Mouse (Mus musculus) kidney, postnatal 0 days (tissue): ENCODE data around the gene Atl2. TPM values are rescaled to one million over a fixed set of nuclear protein-coding genes. Genes with fewer than 3 reads are reported as not detected.

ENCODE experiments used
- ATAC-seq: fragments of 200-750 bp; cut with Nextera tagmentation; replicated peaks from 2 replicates; pipeline ENCODE4 v1.8.0; 2017; ENCODE audit warnings: low read depth, moderate number of reproducible peaks, moderate TSS enrichment, moderate library complexity; ENCODE audit not compliant: low FRiP score
- DNase-seq: peaks from one replicate; pipeline ENCODE4 v3.0.0-alpha.2; 2016; ENCODE audit warnings: low spot score
- H3K27ac ChIP-seq: fragments of 300-500 bp; sonication (generic); 2 replicates; pipeline ENCODE4 v1.5.1; 2014; ENCODE audit warnings: mild to moderate bottlenecking
- H3K27me3 ChIP-seq: fragments of 300-500 bp; sonication (generic); 2 replicates; pipeline ENCODE4 v1.6.1; 2014; ENCODE audit warnings: low read length, mixed read lengths; ENCODE audit not compliant: insufficient read depth
- H3K36me3 ChIP-seq: fragments of 300-500 bp; sonication (generic); 2 replicates; pipeline ENCODE4 v1.6.1; 2014; ENCODE audit warnings: low read length, mixed read lengths; ENCODE audit not compliant: insufficient read depth
- H3K4me1 ChIP-seq: fragments of 300-500 bp; sonication (generic); replicated peaks from 2 replicates; pipeline ENCODE4 v1.6.1; 2014; ENCODE audit warnings: antibody characterized with exemption, low read length, mixed read lengths; ENCODE audit not compliant: insufficient read depth
- H3K4me2 ChIP-seq: fragments of 300-500 bp; sonication (generic); 2 replicates; pipeline ENCODE4 v1.6.1; 2014; ENCODE audit warnings: mild to moderate bottlenecking, low read length, moderate library complexity, mixed read lengths
- H3K4me3 ChIP-seq: fragments of 300-500 bp; sonication (generic); replicated peaks from 2 replicates; pipeline ENCODE4 v1.5.1; 2014; ENCODE audit warnings: low read depth, low read length
- H3K9ac ChIP-seq: fragments of 300-500 bp; sonication (generic); 2 replicates; pipeline ENCODE4 v1.6.1; 2014; ENCODE audit warnings: low read depth, low read length
- H3K9me3 ChIP-seq: fragments of 300-500 bp; sonication (generic); replicated peaks from 2 replicates; pipeline ENCODE4 v1.6.1; 2016; ENCODE audit warnings: low read length, inconsistent platforms, mixed read lengths
- CTCF ChIP-seq: IDR thresholded peaks from 2 replicates; pipeline ENCODE4 v1.5.1; 2016; ENCODE audit warnings: antibody characterized with exemption, low read depth, mild to moderate bottlenecking, moderate library complexity
- WGBS: fragments of 180-500 bp; shearing (Covaris S2); extraction: QIAGEN DNeasy Blood & Tissue Kit; methylation state at CpG from one replicate; pipeline ENCODE4 v1.1.7; 2014; 5-methylcytosine and 5-hydroxymethylcytosine counted together
- polyA plus RNA-seq: library from polyadenylated mRNA; unstranded; fragments of >200 nt; fragmentation: Nextera tagmentation; extraction: Ambion mirVana; gene quantifications from 2 replicates; pipeline ENCODE4 v1.2.1, GENCODE M21; 2015

The Atl2 gene
- polyA plus RNA-seq, 1 experiment from 2014 or later = 28.2 TPM

- H3K9me3 ChIP-seq = no peaks in the 10 kb centered on the region
- ATAC-seq (no peak), DNase-seq (no peak)
- H3K4me1 ChIP-seq = no peaks in the 10 kb centered on the region
- H3K27ac ChIP-seq = no peak overlapping the region
- no peak overlapping the region for H3K4me3 ChIP-seq
- no peak overlapping the region for H3K9ac ChIP-seq
- no peak for TF ChIP-seq CTCF
- WGBS = 88% methylated on average over 8 of the region's 8 CpGs
- H3K36me3 ChIP-seq = peaks cover 47% of the 10 kb centered on the region
- no peaks in the 10 kb centered on the region for H3K27me3 ChIP-seq
- H3K4me2 ChIP-seq = no peak overlapping the region
Measured at GRCm38 (mm10) chr17:79855533-79855932, 40.4 kb downstream of the Atl2 start.

GRCm38 (mm10) chr17:79848385-79848784 is 47.5 kb downstream of the Atl2 start:
- H3K9me3 ChIP-seq = no peaks in the 10 kb centered on the region
- WGBS = 72% methylated on average over 5 of the region's 5 CpGs

GRCm38 (mm10) chr17:79846182-79846581 is 49.7 kb downstream of the Atl2 start:
- no peak for TF ChIP-seq CTCF
- DNase-seq (no peak), ATAC-seq (no peak)
- no peaks in the 10 kb centered on the region for H3K9me3 ChIP-seq
- no peak overlapping the region for H3K27ac ChIP-seq
- H3K36me3 ChIP-seq = peaks cover 4% of the 10 kb centered on the region; the same call in 1 of the 2 replicates
- H3K4me2 ChIP-seq = no peak overlapping the region
- H3K4me3 ChIP-seq = no peak overlapping the region
- WGBS = 96% methylated on average over 2 of the region's 2 CpGs
- H3K27me3 ChIP-seq = no peaks in the 10 kb centered on the region
- H3K9ac ChIP-seq = no peak overlapping the region
- no peaks in the 10 kb centered on the region for H3K4me1 ChIP-seq

More at GRCm38 (mm10) chr17:79848385-79848784, 47.5 kb downstream of the Atl2 start:
- ATAC-seq = no peak
- Histone ChIP-seq H3K27me3 (no peaks in the 10 kb centered on the region), H3K27ac (no peak overlapping the region), H3K4me3 (no peak overlapping the region), H3K9ac (no peak overlapping the region), H3K4me2 (no peak overlapping the region), H3K4me1 (no peaks in the 10 kb centered on the region), H3K36me3 (peaks cover 14% of the 10 kb centered on the region)
- TF ChIP-seq CTCF = no peak
- peak; percentile 73 for DNase-seq

- DNase-seq (no peak), ATAC-seq (no peak)
- no peak for TF ChIP-seq CTCF
- no peak overlapping the region for H3K9ac ChIP-seq
- no peaks in the 10 kb centered on the region for H3K4me1 ChIP-seq
- peaks cover 4% of the 10 kb centered on the region; the same call in 1 of the 2 replicates for H3K36me3 ChIP-seq
- no peak overlapping the region for H3K4me3 ChIP-seq
- WGBS = 68% methylated on average over 2 of the region's 2 CpGs
- no peak overlapping the region for H3K27ac ChIP-seq
- no peaks in the 10 kb centered on the region for H3K9me3 ChIP-seq
- no peaks in the 10 kb centered on the region for H3K27me3 ChIP-seq
- H3K4me2 ChIP-seq = no peak overlapping the region
Measured at GRCm38 (mm10) chr17:79845695-79846094, 50.2 kb downstream of the Atl2 start.

- H3K27me3 ChIP-seq = no peaks in the 10 kb centered on the region
- H3K4me2 ChIP-seq = no peak overlapping the region
- no peak overlapping the region for H3K4me3 ChIP-seq
- no peaks in the 10 kb centered on the region for H3K36me3 ChIP-seq
- H3K27ac ChIP-seq = no peak overlapping the region
- no peaks in the 10 kb centered on the region for H3K4me1 ChIP-seq
- DNase-seq (peak; percentile 95), ATAC-seq (peak; percentile 52; the same call in 1 of the 2 replicates)
- H3K9me3 ChIP-seq = no peaks in the 10 kb centered on the region
- peak; percentile 99 for TF ChIP-seq CTCF
- WGBS = 42% methylated on average over 7 of the region's 7 CpGs
- H3K9ac ChIP-seq = no peak overlapping the region
Measured at GRCm38 (mm10) chr17:79840254-79841238, 55.4 kb downstream of the Atl2 start.

GRCm38 (mm10) chr17:79836978-79837377 is 58.9 kb downstream of the Atl2 start:
- DNase-seq (peak; percentile 34), ATAC-seq (no peak)
- Histone ChIP-seq H3K9me3 (no peaks in the 10 kb centered on the region), H3K4me1 (no peaks in the 10 kb centered on the region), H3K27me3 (no peaks in the 10 kb centered on the region), H3K36me3 (no peaks in the 10 kb centered on the region), H3K4me3 (no peak overlapping the region), H3K9ac (no peak overlapping the region), H3K27ac (no peak overlapping the region), H3K4me2 (no peak overlapping the region)
- TF ChIP-seq CTCF = no peak
- 47% methylated on average over 7 of the region's 7 CpGs for WGBS
